ENCODE assay signal across 29 mouse cellular contexts in the genomic region with DNA sequence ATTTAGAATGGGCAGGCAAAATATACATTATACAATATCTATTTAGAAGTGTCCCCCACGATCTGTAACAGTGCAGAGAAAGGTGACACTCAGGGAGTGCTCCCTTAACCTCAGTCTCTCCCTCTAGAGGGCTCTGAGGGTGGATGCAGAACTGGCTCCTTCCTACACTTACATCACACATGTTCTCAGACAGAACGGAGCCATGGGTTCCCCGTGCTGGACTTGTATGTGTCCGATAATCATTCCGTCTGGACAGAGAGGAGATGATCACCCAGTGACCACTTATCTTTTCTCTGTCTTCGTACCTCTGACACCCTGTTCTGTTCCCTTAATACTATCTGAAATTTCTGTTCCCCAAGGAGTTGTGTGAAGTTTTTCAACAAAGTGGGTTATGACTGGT. TPM values are rescaled to one million over a fixed set of nuclear protein-coding genes. Genes with fewer than 3 reads are reported as not detected.
DNase-seq lines count a peak whose midpoint lies in the region; ATAC-seq and TF ChIP-seq lines count a peak whose summit lies in the region.
"Had no signal": no experiment of that assay in that cellular context is flagged by ENCODE, and none has a peak within 500 bp of the region (broad histone marks: within the 10 kb centered on the region; RNA-seq: fewer than 3 reads in every experiment).

No protein-coding gene starts in this region.

- ATAC-seq in heart, postnatal 0 days (ENCODE audit: insufficient read depth, low read depth): no peak
- no peak for ATAC-seq in heart, embryonic 11.5 days (replicated peaks; ENCODE audit: insufficient number of reproducible peaks, low FRiP score, low TSS enrichment)
- no peak for ATAC-seq in kidney, postnatal 0 days (replicated peaks; ENCODE audit: low FRiP score, low read depth)
- ATAC-seq in kidney, embryonic 16.5 days (ENCODE audit: low FRiP score, low TSS enrichment): no peak
- no peak for ATAC-seq in Patski
- ATAC-seq: CD4-positive, CD25-positive, alpha-beta regulatory T cell, adult 4 months; forebrain, embryonic 14.5 days; forebrain, postnatal 0 days; hindbrain, embryonic 16.5 days; inflammation-experienced regulatory T-cells, adult 6 months had no signal

- H3K27me3 ChIP-seq in heart, postnatal 0 days (ENCODE audit: control insufficient read depth, insufficient read depth, low read length): no peaks in the 10 kb centered on the region
- no peaks in the 10 kb centered on the region for H3K27me3 ChIP-seq in heart, embryonic 11.5 days (ENCODE audit: control insufficient read depth, insufficient read depth, low read length)
- H3K27me3 ChIP-seq in kidney, postnatal 0 days (ENCODE audit: insufficient read depth, low read length): no peaks in the 10 kb centered on the region
- H3K27me3 ChIP-seq in kidney, embryonic 16.5 days (ENCODE audit: insufficient read depth, low read length): no peaks in the 10 kb centered on the region
- H3K27me3 ChIP-seq in CH12.LX (replicated peaks) (no peaks in the 10 kb centered on the region), Patski (peaks cover 15% of the 10 kb centered on the region)
- H3K27me3 ChIP-seq in embryonic facial prominence, embryonic 10.5 days (replicated peaks; ENCODE audit: low read depth, poor library complexity, severe bottlenecking): no peaks in the 10 kb centered on the region
- H3K27me3 ChIP-seq: embryonic facial prominence, embryonic 12.5 days; embryonic facial prominence, embryonic 15.5 days; heart, embryonic 12.5 days; heart, embryonic 15.5 days; hindbrain, embryonic 13.5 days had no signal

- dilution Hi-C loops in CH12.LX (cut with MboI; ENCODE audit: extremely low pct_ligation_motif_present, extremely low pct_unique_long_range_greater_than_20kb, low sequenced_read_pairs): no loop called here

- POLR2A ChIA-PET in Patski (lab: Charles Lee): no interaction called here

- H3K4me2 ChIP-seq in heart, postnatal 0 days (ENCODE audit: low read depth, low read length): no peak overlapping the region
- H3K4me2 ChIP-seq in heart, embryonic 11.5 days: no peak overlapping the region
- H3K4me2 ChIP-seq in kidney, postnatal 0 days (ENCODE audit: low read length): no peak overlapping the region
- no peak overlapping the region for H3K4me2 ChIP-seq in kidney, embryonic 16.5 days (replicated peaks; ENCODE audit: low read depth, low read length)
- H3K4me2 ChIP-seq in CH12.LX (ENCODE audit: insufficient read depth, low read depth, poor library complexity, severe bottlenecking): peak overlapping the region; percentile 21; the same call in 1 of the 2 replicates
- H3K4me2 ChIP-seq: embryonic facial prominence, embryonic 12.5 days; embryonic facial prominence, embryonic 15.5 days; heart, embryonic 12.5 days; heart, embryonic 15.5 days; hindbrain, embryonic 13.5 days had no signal

- 0 out of 2 replicates have a peak, but pooled peaks have one; percentile 8 for TF ChIP-seq CTCF in heart, postnatal 0 days (IDR thresholded peaks at IDR 0.05; ENCODE audit: low read depth)
- 0 out of 2 replicates have a peak, but pooled peaks have one; percentile 20 for TF ChIP-seq CTCF in kidney, postnatal 0 days (IDR thresholded peaks at IDR 0.05; ENCODE audit: low read depth)
- TF ChIP-seq CTCF in CH12.LX (conservative IDR thresholded peaks at IDR 0.05 in 1 of 2, IDR thresholded peaks at IDR 0.05 in 1 of 2; ENCODE audit: low read depth in 2 of 2, low read length in 2 of 2) (peak; percentile 15 to 30; a peak in 1 of 4 replicates), Patski (IDR thresholded peaks at IDR 0.05) (peak; percentile 25)

- TF ChIP-seq EP300 in heart, postnatal 0 days (IDR thresholded peaks at IDR 0.05; ENCODE audit: low read depth): no peak
- TF ChIP-seq EP300 in CH12.LX (IDR thresholded peaks at IDR 0.05; ENCODE audit: low read length): no peak

- DNase-seq in heart, postnatal 0 days (ENCODE audit: low spot score): no peak
- no peak for DNase-seq in kidney, postnatal 0 days (ENCODE audit: low spot score)
- no peak for DNase-seq in CH12.LX (ENCODE audit: extremely low read depth)
- no peak for DNase-seq in Patski (ENCODE audit: low read depth, low spot score)
- DNase-seq in cerebellum, postnatal 10 days: no peak
- no peak for DNase-seq in embryonic facial prominence, embryonic 10.5 days (ENCODE audit: low spot score)
- DNase-seq: adrenal gland, postnatal 10 days; adrenal gland, postnatal 36 days; cerebellum, adult 11 months; cerebellum, adult 8-10 months; cerebellum, postnatal 14 days; forebrain, postnatal 0 days; gastrocnemius, adult 2 months; gastrocnemius, postnatal 14 days; heart, adult 18-20 months; heart, postnatal 14 days; kidney, adult 11 months had no signal

- no peak overlapping the region for H3K9ac ChIP-seq in heart, postnatal 0 days (replicated peaks; ENCODE audit: low read depth, low read length)
- H3K9ac ChIP-seq in heart, embryonic 11.5 days (ENCODE audit: low read depth, low read length): no peak overlapping the region
- no peak overlapping the region for H3K9ac ChIP-seq in kidney, postnatal 0 days (ENCODE audit: low read depth, low read length)
- H3K9ac ChIP-seq in kidney, embryonic 16.5 days (replicated peaks; ENCODE audit: low read length): no peak overlapping the region
- H3K9ac ChIP-seq in CH12.LX (ENCODE audit: insufficient read depth, low read depth): no peak overlapping the region; the same call in 1 of the 2 replicates
- H3K9ac ChIP-seq: embryonic facial prominence, embryonic 12.5 days; embryonic facial prominence, embryonic 15.5 days; forebrain, postnatal 0 days; heart, embryonic 12.5 days; heart, embryonic 15.5 days; hindbrain, embryonic 13.5 days had no signal

- H3K4me1 ChIP-seq in heart, postnatal 0 days (ENCODE audit: control insufficient read depth, insufficient read depth): peaks cover 15% of the 10 kb centered on the region
- no peaks in the 10 kb centered on the region for H3K4me1 ChIP-seq in heart, embryonic 11.5 days (ENCODE audit: control insufficient read depth, insufficient read depth, low read length)
- 0 out of 2 replicates have a peak, but pooled peaks cover 10% of the 10 kb centered on the region for H3K4me1 ChIP-seq in kidney, postnatal 0 days (replicated peaks; ENCODE audit: insufficient read depth, low read length)
- peaks cover 14% of the 10 kb centered on the region for H3K4me1 ChIP-seq in kidney, embryonic 16.5 days (ENCODE audit: insufficient read depth, low read length)
- H3K4me1 ChIP-seq in CH12.LX (ENCODE audit: control insufficient read depth in 1 of 2, insufficient read depth in 2 of 2): no peaks in the 10 kb centered on the region
- no peaks in the 10 kb centered on the region for H3K4me1 ChIP-seq in embryonic facial prominence, embryonic 10.5 days
- H3K4me1 ChIP-seq: embryonic facial prominence, embryonic 12.5 days; embryonic facial prominence, embryonic 15.5 days; heart, embryonic 12.5 days; hindbrain, embryonic 13.5 days had no signal

- H3K27ac ChIP-seq in heart, postnatal 0 days (ENCODE audit: low read depth): no peak overlapping the region
- H3K27ac ChIP-seq in heart, embryonic 11.5 days (ENCODE audit: low read depth, low read length): no peak overlapping the region
- H3K27ac ChIP-seq in kidney, postnatal 0 days: no peak overlapping the region
- H3K27ac ChIP-seq in kidney, embryonic 16.5 days (ENCODE audit: low read length): no peak overlapping the region
- no peak overlapping the region for H3K27ac ChIP-seq in CH12.LX (ENCODE audit: insufficient read depth, low read depth)
- no peak overlapping the region for H3K27ac ChIP-seq in embryonic facial prominence, embryonic 10.5 days (replicated peaks)
- H3K27ac ChIP-seq: embryonic facial prominence, embryonic 12.5 days; embryonic facial prominence, embryonic 15.5 days; gastrocnemius, adult 2 months; heart, embryonic 15.5 days; hindbrain, embryonic 13.5 days had no signal

- TF ChIP-seq POLR2A in CH12.LX (IDR thresholded peaks at IDR 0.05; ENCODE audit: low read depth, low read length): no peak

- 52% methylated on average over 6 of the region's 6 CpGs for WGBS in heart, postnatal 0 days
- WGBS in heart, embryonic 11.5 days (ENCODE audit: insufficient replicate concordance): 61% methylated on average over 6 of the region's 6 CpGs
- 66% methylated on average over 6 of the region's 6 CpGs for WGBS in kidney, postnatal 0 days
- 74% methylated on average over 6 of the region's 6 CpGs for WGBS in kidney, embryonic 16.5 days
- WGBS in embryonic facial prominence, embryonic 10.5 days: 77% methylated on average over 6 of the region's 6 CpGs

- H3K36me3 ChIP-seq in heart, postnatal 0 days (replicated peaks; ENCODE audit: control insufficient read depth, insufficient read depth, low read length): no peaks in the 10 kb centered on the region
- no peaks in the 10 kb centered on the region for H3K36me3 ChIP-seq in heart, embryonic 11.5 days (ENCODE audit: control insufficient read depth, insufficient read depth, low read length)
- no peaks in the 10 kb centered on the region for H3K36me3 ChIP-seq in kidney, postnatal 0 days (ENCODE audit: insufficient read depth, low read length)
- no peaks in the 10 kb centered on the region for H3K36me3 ChIP-seq in kidney, embryonic 16.5 days (ENCODE audit: insufficient read depth, low read length)
- H3K36me3 ChIP-seq in CH12.LX (replicated peaks in 1 of 2; ENCODE audit: control insufficient read depth in 1 of 2, insufficient read depth in 1 of 2, low read length in 1 of 2): no peaks in the 10 kb centered on the region
- no peaks in the 10 kb centered on the region for H3K36me3 ChIP-seq in embryonic facial prominence, embryonic 10.5 days (replicated peaks)
- H3K36me3 ChIP-seq: embryonic facial prominence, embryonic 12.5 days; embryonic facial prominence, embryonic 15.5 days; heart, embryonic 12.5 days; heart, embryonic 15.5 days; hindbrain, embryonic 13.5 days had no signal

- in situ Hi-C loops in CH12.LX (cut with MboI; ENCODE audit: low pct_ligation_motif_present, low pct_unique_long_range_greater_than_20kb, low sequenced_read_pairs) (no loop called here), Patski (cut with MboI; ENCODE audit: low pct_unique_long_range_greater_than_20kb) (no loop called here)

- H3K9me3 ChIP-seq in heart, postnatal 0 days (replicated peaks; ENCODE audit: control insufficient read depth, low read length): no peaks in the 10 kb centered on the region
- no peaks in the 10 kb centered on the region for H3K9me3 ChIP-seq in heart, embryonic 11.5 days (replicated peaks; ENCODE audit: control insufficient read depth, low read length)
- no peaks in the 10 kb centered on the region for H3K9me3 ChIP-seq in kidney, postnatal 0 days (replicated peaks; ENCODE audit: low read length)
- H3K9me3 ChIP-seq in kidney, embryonic 16.5 days (ENCODE audit: low read length): no peaks in the 10 kb centered on the region
- no peaks in the 10 kb centered on the region for H3K9me3 ChIP-seq in CH12.LX (replicated peaks; ENCODE audit: low read length)
- no peaks in the 10 kb centered on the region for H3K9me3 ChIP-seq in embryonic facial prominence, embryonic 10.5 days
- H3K9me3 ChIP-seq: embryonic facial prominence, embryonic 12.5 days; embryonic facial prominence, embryonic 15.5 days; heart, embryonic 12.5 days; heart, embryonic 15.5 days; hindbrain, embryonic 13.5 days had no signal

- H3K79me2 ChIP-seq in CH12.LX (replicated peaks; ENCODE audit: control insufficient read depth, extremely low read depth, insufficient read depth, poor library complexity, severe bottlenecking): no peaks in the 10 kb centered on the region

- no peak overlapping the region for H3K4me3 ChIP-seq in heart, postnatal 0 days (ENCODE audit: low read depth, low read length)
- no peak overlapping the region for H3K4me3 ChIP-seq in heart, embryonic 11.5 days (ENCODE audit: low read depth, low read length)
- no peak overlapping the region for H3K4me3 ChIP-seq in kidney, postnatal 0 days (replicated peaks; ENCODE audit: low read depth, low read length)
- no peak overlapping the region for H3K4me3 ChIP-seq in kidney, embryonic 16.5 days (ENCODE audit: low read length)
- H3K4me3 ChIP-seq in CH12.LX (replicated peaks in 1 of 3; ENCODE audit: low read depth in 2 of 3, low read length in 2 of 3, poor library complexity in 1 of 3): no peak overlapping the region
- no peak overlapping the region for H3K4me3 ChIP-seq in embryonic facial prominence, embryonic 10.5 days
- H3K4me3 ChIP-seq: embryonic facial prominence, embryonic 12.5 days; embryonic facial prominence, embryonic 15.5 days; gastrocnemius, adult 2 months; heart, embryonic 12.5 days; heart, embryonic 15.5 days; hindbrain, embryonic 13.5 days had no signal

- no peak; the same call in none of the 2 replicates for TF ChIP-seq RAD21 in CH12.LX (IDR thresholded peaks at IDR 0.05; ENCODE audit: low read depth, low read length)

- CTCF ChIA-PET in Patski (lab: Charles Lee): interaction anchor here (0.9 kb wide), 1 partner anchor 89 kb away, joined by 3 read pairs; no protein-coding TSS in a partner anchor

RNA-seq across cellular contexts. Expression of a gene that starts 15.7 kb away (rescaled TPM):
- not detected in 2 replicates for total RNA-seq in heart, postnatal 0 days (2014; rRNA removed; ENCODE audit: low replicate concordance)
- 0.07 TPM in 2 replicates for polyA plus RNA-seq in heart, postnatal 0 days (2015; fragmentation: Nextera tagmentation; extraction: Ambion mirVana)
- polyA plus RNA-seq in heart, embryonic 11.5 days (2014; fragmentation: Nextera tagmentation; extraction: Ambion mirVana): 0.28 and 0.46 TPM in 2 replicates
- polyA plus RNA-seq in kidney, postnatal 0 days (2015; fragmentation: Nextera tagmentation; extraction: Ambion mirVana): 16.0 and 18.8 TPM in 2 replicates
- polyA plus RNA-seq in kidney, embryonic 16.5 days (2015; fragmentation: Nextera tagmentation; extraction: Ambion mirVana): 22.1 and 27.5 TPM in 2 replicates
- total RNA-seq in CH12.LX (2012; rRNA removed) (0.29 and 0.59 TPM in 2 replicates), CH12.LX (2014; rRNA removed) (0.12 and 0.16 TPM in 2 replicates)
- polyA plus RNA-seq in CH12.LX (2012; ENCODE audit: insufficient read length, low read depth) (0.72 and 0.87 TPM in 2 replicates), Patski (2021) (0.09 TPM)
- 5.6 and 9.0 TPM in 2 replicates for polyA plus RNA-seq in embryonic facial prominence, embryonic 10.5 days (2016; fragmentation: Nextera tagmentation; extraction: Ambion mirVana)
- total RNA-seq: gastrocnemius, adult 2 months; gastrocnemius, postnatal 4 days had no signal
